Mouse (Mus musculus) kidney, postnatal 36 days (tissue): ENCODE measurements at regions not wholly inside any gene's neighbourhood (a gene's known extent, or its start where the extent isn't known, plus 50 kb on each side); places are given as distances from the start of the nearest gene placed in this dataset.

Source experiments
- DNase-seq, 2 experiments: peaks; one replicate each; pipeline ENCODE4 v3.0.0; 2021 to 2022; ENCODE audit warnings: mixed read lengths in 2 of 2

DNA sequence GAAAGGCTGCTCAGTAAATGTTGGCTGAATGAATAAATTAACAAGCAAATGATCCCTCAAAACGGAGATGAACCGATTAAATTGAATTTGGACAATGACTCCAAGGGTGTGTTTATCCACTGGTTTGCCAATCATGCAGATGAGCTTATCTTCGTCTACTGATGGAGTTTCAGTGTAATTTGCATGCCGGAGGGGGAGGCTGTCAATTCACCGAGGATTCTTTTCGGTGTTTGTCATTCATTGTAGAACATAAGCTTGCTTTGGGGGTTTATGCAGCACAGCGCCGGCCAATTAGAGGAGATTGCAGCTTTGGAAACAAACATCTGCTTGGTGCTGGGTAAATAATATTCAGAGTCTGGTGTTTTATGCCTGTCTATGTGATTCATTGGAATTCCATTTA lies 132.7 kb downstream of the Otoa start:
- no peak for DNase-seq

DNA sequence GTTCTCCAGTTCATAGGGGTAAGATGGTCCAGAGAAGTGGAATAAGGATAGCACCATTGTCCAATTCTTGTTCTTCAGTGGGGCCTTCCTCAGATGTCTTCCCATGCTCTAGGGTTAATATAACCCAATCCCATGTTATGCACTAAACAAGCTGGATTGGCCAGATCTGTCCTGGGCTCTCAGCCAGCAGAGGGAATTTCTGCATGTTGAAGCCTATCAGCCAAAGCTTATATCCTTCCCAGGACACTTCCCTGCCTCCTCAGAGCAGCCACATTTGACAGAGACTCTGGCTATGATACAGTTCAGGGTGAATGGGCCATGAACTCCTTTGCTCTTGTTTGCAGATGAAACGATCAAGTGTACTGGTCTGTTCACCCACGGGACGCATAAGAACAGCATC lies 133.6 kb downstream of the Otoa start:
- DNase-seq: no peak

- DNase-seq: no peak
These were observed 134.3 kb downstream of the Otoa start for GRCm38 (mm10) chr7:121215735-121216134.

GRCm38 (mm10) chr7:121218031-121218430 lies 136.6 kb downstream of the Otoa start:
- no peak for DNase-seq

DNA sequence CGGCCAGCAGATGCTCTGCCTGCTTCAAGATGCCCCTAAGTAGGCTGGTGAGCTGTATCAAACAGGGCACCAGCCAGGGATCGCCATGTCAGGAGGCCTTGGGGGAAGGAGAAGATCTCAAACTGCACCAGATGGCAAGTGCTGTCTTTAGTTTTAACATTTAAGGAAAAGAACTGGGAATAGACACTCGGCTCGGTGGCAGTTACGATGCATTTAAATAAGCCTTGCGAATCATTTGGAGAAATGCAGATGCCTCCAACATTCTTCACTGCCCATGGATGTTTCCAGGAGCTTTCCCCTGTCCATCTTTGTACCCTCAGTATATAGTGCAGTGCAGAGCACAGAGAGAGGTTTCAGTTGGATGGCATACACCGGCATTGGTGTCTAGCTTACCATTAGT lies 139.7 kb downstream of the Otoa start:
- DNase-seq: no peak

- DNase-seq: no peak
These were observed 150.4 kb downstream of the Otoa start for GRCm38 (mm10) chr7:121231881-121232280.

DNA sequence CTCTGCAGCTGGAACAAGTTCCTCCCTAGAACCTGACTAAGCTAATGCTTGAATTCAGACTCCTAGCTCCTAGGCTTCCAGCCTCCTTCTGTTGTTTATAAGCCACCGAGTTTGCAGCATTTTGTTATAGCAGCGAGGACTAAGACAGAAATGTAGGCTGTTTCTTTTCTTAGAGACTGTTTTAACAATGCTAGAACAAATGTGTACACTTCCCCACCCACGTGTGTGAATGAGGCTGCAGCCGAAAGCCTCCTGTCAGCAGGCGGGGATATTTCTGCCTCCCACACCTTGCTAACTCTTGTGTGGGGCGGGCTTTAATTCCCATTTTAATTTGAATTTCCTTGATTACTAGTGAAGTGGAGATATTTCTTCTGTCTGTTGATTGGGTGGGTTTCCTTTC lies 153.4 kb downstream of the Otoa start:
- no peak for DNase-seq

DNA sequence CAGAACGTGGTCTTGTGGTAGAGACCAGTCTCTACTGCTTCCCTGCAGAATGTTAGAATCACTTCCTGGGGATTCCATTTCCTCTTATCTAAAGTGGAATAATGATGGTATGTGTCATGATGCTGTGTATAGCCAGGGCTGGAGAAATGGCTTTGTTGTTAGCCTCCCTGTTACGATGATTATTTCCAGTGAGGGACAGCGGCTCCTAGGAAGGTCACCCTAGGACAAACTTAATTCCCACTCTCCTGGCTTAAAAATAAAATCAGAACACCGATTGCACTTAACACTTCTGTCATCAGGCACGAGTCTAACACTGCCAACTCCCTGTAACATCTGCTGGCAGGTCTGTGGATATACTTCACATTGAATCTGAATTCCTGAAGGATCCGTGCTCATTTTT lies 151.9 kb upstream of the Hs3st2 start:
- no peak for DNase-seq

DNA sequence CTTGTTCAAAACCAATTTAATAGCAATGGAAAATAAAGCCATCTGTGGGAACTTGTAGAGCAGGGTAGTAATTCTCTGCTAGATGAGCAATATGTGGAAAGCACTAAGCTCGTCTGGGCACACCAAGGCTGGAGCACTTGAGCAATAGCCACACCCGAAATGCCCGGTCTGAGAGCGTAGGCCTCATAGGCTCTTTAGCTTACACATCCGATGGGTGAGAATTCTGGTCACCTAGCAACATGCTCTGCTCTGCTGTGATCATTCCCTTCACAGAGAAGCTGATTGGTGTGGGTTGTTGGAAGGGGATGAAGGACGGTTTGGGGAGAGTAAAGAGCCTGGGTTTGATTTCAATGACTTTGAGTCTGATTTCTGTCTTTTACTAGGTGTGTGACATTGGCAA lies 143.8 kb upstream of the Hs3st2 start:
- DNase-seq: no peak

DNA sequence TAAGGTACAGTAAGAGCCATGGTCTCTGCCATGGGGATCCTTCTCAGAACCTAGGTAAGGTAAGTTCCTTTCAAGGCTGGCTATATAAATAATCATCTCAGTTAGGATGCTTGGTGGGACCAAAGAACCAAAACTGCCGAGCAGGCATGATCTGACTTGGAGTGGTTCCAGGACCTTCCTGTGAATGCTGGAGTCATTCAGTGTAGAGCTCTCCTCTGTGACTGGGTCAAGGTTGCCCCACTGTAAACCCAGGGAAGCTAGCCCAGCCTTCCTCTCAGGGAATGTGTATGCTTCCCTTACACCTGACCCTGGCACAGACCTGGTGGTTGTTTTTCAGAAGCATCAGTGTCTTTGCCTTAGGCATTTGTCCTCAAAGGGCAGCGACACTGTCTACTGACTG lies 134.2 kb upstream of the Hs3st2 start:
- no peak for DNase-seq

- DNase-seq: peak; percentile 25 to 40
These were observed 132.7 kb upstream of the Hs3st2 start for GRCm38 (mm10) chr7:121258826-121259496.

DNA sequence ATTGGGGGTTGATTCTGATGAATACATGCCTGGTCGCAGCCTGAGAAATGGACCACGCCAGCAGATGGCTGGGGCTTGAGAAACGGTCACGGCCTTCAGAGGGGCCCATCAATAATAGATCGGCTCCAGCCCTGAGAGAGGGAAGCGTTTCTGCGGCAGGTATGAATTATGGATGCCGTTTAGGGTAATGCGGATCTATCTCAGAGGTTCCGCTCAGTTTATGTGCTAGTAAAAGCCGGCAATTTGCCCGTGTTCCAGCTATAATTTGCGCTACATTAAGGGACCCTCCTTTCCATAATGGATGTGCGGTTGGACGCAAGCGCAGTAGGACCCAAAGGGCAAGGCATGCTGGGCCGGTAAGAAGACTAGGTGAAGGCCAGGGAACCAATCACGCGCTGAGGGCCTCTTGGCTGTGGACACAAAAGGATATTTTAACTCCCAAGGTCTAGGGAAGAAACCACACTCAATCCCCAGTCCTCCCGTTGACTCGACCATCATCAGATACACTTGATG lies 132.1 kb upstream of the Hs3st2 start:
- DNase-seq: no peak

- DNase-seq: no peak
These were observed 122.3 kb upstream of the Hs3st2 start for GRCm38 (mm10) chr7:121269358-121269757.

- DNase-seq: no peak
These were observed 111.1 kb upstream of the Hs3st2 start for GRCm38 (mm10) chr7:121280597-121280996.

GRCm38 (mm10) chr7:121282154-121282553 lies 109.5 kb upstream of the Hs3st2 start:
- DNase-seq: no peak

DNA sequence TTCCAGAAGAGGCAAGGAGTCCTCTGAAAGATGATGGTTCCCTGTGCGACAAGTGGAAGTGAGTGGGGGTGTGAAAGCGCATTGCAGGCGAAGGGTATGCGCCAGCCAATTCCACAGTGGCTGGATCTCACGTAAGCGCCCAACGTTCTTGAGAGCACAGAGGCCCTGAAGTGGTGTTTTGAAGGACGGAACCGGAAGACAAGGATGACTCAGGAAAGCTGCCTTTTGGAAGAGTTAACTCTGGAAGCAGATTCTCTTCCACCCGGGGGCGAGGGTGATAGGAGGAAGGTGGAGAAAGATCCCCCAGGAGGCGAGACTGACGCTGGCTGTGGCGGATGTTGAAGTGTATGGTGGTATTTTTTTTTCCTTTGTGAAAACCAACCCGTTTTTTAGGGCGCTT lies 101.9 kb upstream of the Hs3st2 start:
- no peak for DNase-seq

GRCm38 (mm10) chr7:121296151-121296695 lies 95.4 kb upstream of the Hs3st2 start:
- DNase-seq: no peak

DNA sequence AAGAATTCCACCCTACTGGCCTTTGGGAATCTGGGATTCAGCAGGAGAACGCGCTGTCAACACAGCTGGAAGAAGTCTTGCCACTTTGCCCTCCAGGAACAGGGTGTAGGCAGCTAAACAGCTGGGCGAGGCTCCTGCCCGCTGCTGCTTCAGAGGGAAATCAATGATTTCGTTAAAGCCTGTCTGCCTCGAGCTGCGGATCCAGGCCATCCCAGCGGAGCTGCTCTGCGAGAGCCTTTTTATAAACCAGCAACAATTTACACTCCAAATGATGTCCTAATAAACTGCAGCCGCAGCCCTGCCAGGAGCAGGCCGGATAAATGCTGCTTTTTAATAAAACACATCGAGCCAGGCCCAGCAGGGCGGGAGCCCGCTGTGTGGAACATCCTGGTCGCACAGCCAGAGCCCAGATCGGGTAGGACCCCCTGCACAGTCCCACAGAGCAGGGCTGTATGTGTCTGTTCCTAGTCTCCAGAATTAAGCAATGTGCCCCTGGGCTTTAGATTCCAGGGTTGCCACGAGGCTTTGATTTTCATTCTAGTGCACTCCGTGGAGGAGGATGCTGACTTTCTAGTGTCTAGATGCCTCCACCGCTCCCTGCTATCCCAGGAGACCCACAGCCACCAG lies 78.6 kb upstream of the Hs3st2 start:
- DNase-seq: no peak

- no peak for DNase-seq
These were observed 77.1 kb upstream of the Hs3st2 start for GRCm38 (mm10) chr7:121314521-121314920.

DNA sequence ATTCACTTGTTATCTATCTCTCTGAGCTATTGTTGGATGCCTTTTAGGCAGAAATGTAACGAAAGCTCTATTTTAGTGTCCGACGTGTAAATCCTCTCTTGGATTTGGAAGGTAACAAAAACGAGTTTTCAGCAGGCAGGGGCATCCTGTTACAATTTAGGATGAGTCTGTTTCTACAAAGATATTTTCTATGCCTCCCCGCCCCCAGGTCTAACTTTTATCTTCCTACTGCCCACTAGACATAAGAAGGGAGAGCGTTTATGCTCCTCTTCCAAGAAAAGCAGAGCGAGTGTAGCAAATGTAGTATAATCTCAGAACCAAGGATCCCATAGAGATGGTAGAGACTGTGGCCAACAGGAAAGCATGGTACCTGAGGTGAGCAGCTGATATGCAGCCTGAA lies 62.4 kb upstream of the Hs3st2 start:
- DNase-seq: no peak

DNA sequence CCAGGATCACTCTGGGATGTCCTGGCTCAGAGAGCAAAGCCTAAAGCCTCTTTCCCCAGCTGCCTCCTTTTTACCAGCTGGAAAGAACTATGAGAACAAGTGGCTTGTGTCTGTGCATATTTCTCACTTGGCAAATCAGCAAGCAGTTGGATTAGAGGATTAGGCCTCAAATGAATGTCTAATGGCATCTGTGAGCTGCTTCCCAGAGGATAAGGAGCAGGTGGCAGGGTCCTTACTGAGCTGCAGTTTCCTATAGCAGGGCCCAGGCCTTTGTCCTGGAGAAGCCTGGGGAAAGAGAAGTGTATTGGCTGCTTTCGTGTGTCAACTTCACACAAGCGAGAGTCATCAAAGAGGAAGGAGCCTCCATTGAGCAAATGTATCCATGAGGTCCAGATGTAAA lies 59.1 kb upstream of the Hs3st2 start:
- no peak for DNase-seq

GRCm38 (mm10) chr7:121335390-121336109 lies 56.1 kb upstream of the Hs3st2 start:
- no peak for DNase-seq

- no peak for DNase-seq
These were observed 51.7 kb upstream of the Hs3st2 start for GRCm38 (mm10) chr7:121339942-121340341.
